Mouse (Mus musculus) forebrain, embryonic 11.5 days (tissue): ENCODE measurements at regions not wholly inside any gene's neighbourhood (a gene's known extent, or its start where the extent isn't known, plus 50 kb on each side); places are given as distances from the start of the nearest gene placed in this dataset.

ENCODE experiments used
- ATAC-seq: fragments of 200-750 bp; cut with Nextera tagmentation; replicated peaks from 2 replicates; pipeline ENCODE4 v1.8.0; 2017; ENCODE audit warnings: moderate TSS enrichment; ENCODE audit not compliant: low FRiP score
- DNase-seq: peaks from one replicate; pipeline ENCODE4 v3.0.0-alpha.2; 2017; ENCODE audit warnings: low spot score
- H3K27ac ChIP-seq: fragments of 300-500 bp; sonication (generic); 2 replicates; pipeline ENCODE4 v1.5.1; 2014; ENCODE audit warnings: low read depth, low read length
- H3K27me3 ChIP-seq: fragments of 300-500 bp; sonication (generic); 2 replicates; pipeline ENCODE4 v1.6.1; 2014; ENCODE audit warnings: mild to moderate bottlenecking, low read length, mixed read lengths; ENCODE audit not compliant: control insufficient read depth, insufficient read depth
- H3K36me3 ChIP-seq: fragments of 300-500 bp; sonication (generic); 2 replicates; pipeline ENCODE4 v1.6.1; 2014; ENCODE audit warnings: mild to moderate bottlenecking, low read length, moderate library complexity, mixed read lengths; ENCODE audit not compliant: control insufficient read depth, insufficient read depth
- H3K4me1 ChIP-seq: fragments of 300-500 bp; sonication (generic); replicated peaks from 2 replicates; pipeline ENCODE4 v1.6.1; 2014; ENCODE audit warnings: low read length, mixed read lengths; ENCODE audit not compliant: control insufficient read depth, insufficient read depth
- H3K4me2 ChIP-seq: fragments of 300-500 bp; sonication (generic); 2 replicates; pipeline ENCODE4 v1.6.1; 2014; ENCODE audit warnings: low read depth, mild to moderate bottlenecking, low read length, moderate library complexity, mixed read lengths; ENCODE audit not compliant: severe bottlenecking
- H3K4me3 ChIP-seq: fragments of 300-500 bp; sonication (generic); 2 replicates; pipeline ENCODE4 v1.5.1; 2014; ENCODE audit warnings: low read depth, low read length
- H3K9ac ChIP-seq: fragments of 300-500 bp; sonication (generic); 2 replicates; pipeline ENCODE4 v1.6.1; 2014; ENCODE audit warnings: low read length
- H3K9me3 ChIP-seq: fragments of 300-500 bp; sonication (generic); 2 replicates; pipeline ENCODE4 v1.6.1; 2016; ENCODE audit warnings: low read length, mixed read lengths; ENCODE audit not compliant: control insufficient read depth
- WGBS: fragments of 180-500 bp; shearing (Covaris S2); extraction: QIAGEN DNeasy Blood & Tissue Kit; methylation state at CpG from one replicate; pipeline ENCODE4 v1.1.7; 2014; 5-methylcytosine and 5-hydroxymethylcytosine counted together

DNA sequence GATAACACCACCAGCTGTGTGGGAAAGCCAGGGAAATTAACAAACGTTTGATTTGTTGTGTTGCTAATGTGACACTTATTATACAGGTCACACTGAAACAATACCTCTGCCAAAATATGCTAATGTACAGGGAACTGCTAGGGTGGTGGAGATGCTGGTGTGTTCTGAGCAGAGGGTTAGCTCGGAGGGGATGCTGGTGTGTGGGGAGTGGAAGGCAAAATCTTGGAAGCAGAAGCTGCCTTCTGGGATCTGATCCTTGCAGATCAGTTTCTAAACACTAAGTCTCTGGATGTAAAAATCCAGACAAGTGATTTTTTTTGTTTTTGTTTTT is 160.2 kb downstream of the Tex29 start:
- no peak overlapping the region for H3K27ac ChIP-seq
- peaks cover 10% of the 10 kb centered on the region for H3K27me3 ChIP-seq
- WGBS: 12% methylated on average over 2 of the region's 2 CpGs
- no peaks in the 10 kb centered on the region for H3K36me3 ChIP-seq
- DNase-seq (no peak), ATAC-seq (peak; percentile 67; the same call in 1 of the 2 replicates)
- no peak overlapping the region for H3K9ac ChIP-seq
- H3K4me3 ChIP-seq: no peak overlapping the region
- H3K9me3 ChIP-seq: no peaks in the 10 kb centered on the region
- no peak overlapping the region for H3K4me2 ChIP-seq
- H3K4me1 ChIP-seq: peaks cover 15% of the 10 kb centered on the region

GRCm38 (mm10) chr8:12004241-12004640 is 164.0 kb downstream of the Tex29 start:
- H3K9me3 ChIP-seq: no peaks in the 10 kb centered on the region
- ATAC-seq (no peak), DNase-seq (no peak)
- no peak overlapping the region for H3K4me2 ChIP-seq
- H3K9ac ChIP-seq: no peak overlapping the region
- peaks cover 4% of the 10 kb centered on the region for H3K27me3 ChIP-seq
- no peak overlapping the region for H3K4me3 ChIP-seq
- H3K36me3 ChIP-seq: no peaks in the 10 kb centered on the region
- peaks cover 15% of the 10 kb centered on the region for H3K4me1 ChIP-seq
- H3K27ac ChIP-seq: no peak overlapping the region
- WGBS: 81% methylated on average over 7 of the region's 7 CpGs

- no peak overlapping the region for H3K4me3 ChIP-seq
- 92% methylated on average over 3 of the region's 3 CpGs for WGBS
- H3K9ac ChIP-seq: no peak overlapping the region
- no peak overlapping the region for H3K27ac ChIP-seq
- no peaks in the 10 kb centered on the region for H3K4me1 ChIP-seq
- no peaks in the 10 kb centered on the region for H3K36me3 ChIP-seq
- ATAC-seq: no peak
- H3K27me3 ChIP-seq: no peaks in the 10 kb centered on the region
- no peak for DNase-seq
- H3K9me3 ChIP-seq: no peaks in the 10 kb centered on the region
- no peak overlapping the region for H3K4me2 ChIP-seq
Measured at GRCm38 (mm10) chr8:12012769-12013168, 172.5 kb downstream of the Tex29 start.

- WGBS: 90% methylated on average over 7 of the region's 7 CpGs
- H3K9ac ChIP-seq: no peak overlapping the region
- no peaks in the 10 kb centered on the region for H3K36me3 ChIP-seq
- ATAC-seq (no peak), DNase-seq (no peak)
- no peak overlapping the region for H3K4me3 ChIP-seq
- H3K27me3 ChIP-seq: no peaks in the 10 kb centered on the region
- H3K9me3 ChIP-seq: no peaks in the 10 kb centered on the region
- no peak overlapping the region for H3K4me2 ChIP-seq
- H3K27ac ChIP-seq: no peak overlapping the region
- H3K4me1 ChIP-seq: no peaks in the 10 kb centered on the region
Measured at GRCm38 (mm10) chr8:12017750-12018149, 177.5 kb downstream of the Tex29 start.

GRCm38 (mm10) chr8:12019272-12019671 is 179.0 kb downstream of the Tex29 start:
- no peaks in the 10 kb centered on the region for H3K27me3 ChIP-seq
- H3K4me2 ChIP-seq: no peak overlapping the region
- H3K4me1 ChIP-seq: no peaks in the 10 kb centered on the region
- H3K36me3 ChIP-seq: no peaks in the 10 kb centered on the region
- no peak overlapping the region for H3K27ac ChIP-seq
- WGBS: 93% methylated on average over 9 of the region's 9 CpGs
- no peak for DNase-seq
- ATAC-seq: no peak
- H3K9ac ChIP-seq: no peak overlapping the region
- H3K4me3 ChIP-seq: no peak overlapping the region
- no peaks in the 10 kb centered on the region for H3K9me3 ChIP-seq

DNA sequence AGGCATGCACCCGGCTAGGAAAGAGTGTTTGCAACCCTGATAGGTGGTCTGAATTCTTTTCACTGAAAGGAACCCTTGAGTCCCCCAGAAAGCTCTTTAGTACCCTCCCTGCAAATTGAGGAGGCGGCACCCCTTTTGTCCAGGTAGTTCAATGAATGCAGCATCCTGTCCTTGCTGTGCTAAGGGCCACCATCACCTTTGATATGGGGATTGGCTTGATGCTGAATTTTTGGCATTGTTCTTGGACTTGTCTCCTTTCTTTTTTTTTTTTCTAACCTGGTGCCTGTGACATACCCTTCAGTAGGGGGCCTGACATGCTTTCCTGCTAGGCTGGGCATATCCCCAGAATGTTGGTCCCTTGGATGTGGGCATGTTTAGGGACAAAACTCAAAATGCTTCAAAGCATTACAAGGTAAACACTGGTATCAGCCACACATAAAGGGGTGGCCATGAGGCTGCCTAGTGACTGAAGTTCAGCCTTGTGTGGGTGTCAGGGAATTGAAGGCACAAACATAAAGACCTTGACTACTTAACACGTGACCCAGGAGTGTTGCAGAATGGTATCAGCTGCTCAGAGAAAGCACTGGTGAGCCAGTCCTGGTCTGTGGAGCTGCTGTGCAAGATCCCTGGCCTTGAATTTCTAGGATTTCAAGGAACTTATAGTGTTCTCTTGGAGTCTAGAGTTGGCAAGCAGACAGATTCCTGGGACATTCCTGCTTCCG is 183.6 kb downstream of the Tex29 start:
- no peak overlapping the region for H3K4me3 ChIP-seq
- H3K27ac ChIP-seq: no peak overlapping the region
- ATAC-seq (no peak), DNase-seq (no peak)
- WGBS: 77% methylated on average over 4 of the region's 4 CpGs
- H3K9me3 ChIP-seq: no peaks in the 10 kb centered on the region
- no peaks in the 10 kb centered on the region for H3K36me3 ChIP-seq
- H3K4me1 ChIP-seq: no peaks in the 10 kb centered on the region
- no peak overlapping the region for H3K4me2 ChIP-seq
- H3K27me3 ChIP-seq: no peaks in the 10 kb centered on the region
- H3K9ac ChIP-seq: no peak overlapping the region

GRCm38 (mm10) chr8:12030363-12031116 is 190.3 kb downstream of the Tex29 start:
- DNase-seq (no peak), ATAC-seq (no peak)
- no peak overlapping the region for H3K4me2 ChIP-seq
- no peaks in the 10 kb centered on the region for H3K36me3 ChIP-seq
- no peak overlapping the region for H3K27ac ChIP-seq
- no peaks in the 10 kb centered on the region for H3K27me3 ChIP-seq
- H3K4me1 ChIP-seq: peaks cover 2% of the 10 kb centered on the region; the same call in 1 of the 2 replicates
- 83% methylated on average over 22 of the region's 22 CpGs for WGBS
- no peaks in the 10 kb centered on the region for H3K9me3 ChIP-seq
- no peak overlapping the region for H3K4me3 ChIP-seq
- no peak overlapping the region for H3K9ac ChIP-seq

DNA sequence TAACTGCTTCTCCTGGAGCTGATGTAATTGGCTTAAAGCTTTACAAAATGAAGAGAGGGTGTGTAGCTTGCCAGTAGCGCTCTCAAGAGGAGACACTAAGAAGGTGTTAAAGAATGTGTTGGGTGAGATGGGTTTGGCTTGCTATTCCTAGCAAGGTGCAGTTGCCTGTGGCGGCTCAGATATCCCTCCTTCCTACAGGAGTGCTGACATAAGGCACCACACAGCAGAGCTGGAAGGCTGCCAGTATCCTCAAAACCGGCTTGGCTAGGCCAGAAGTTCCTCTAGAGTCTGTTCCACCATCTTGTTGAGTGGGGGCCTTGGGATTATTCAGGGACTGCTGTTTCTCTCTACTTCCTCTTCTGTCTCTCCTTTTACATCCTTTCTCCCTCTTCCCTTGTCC is 191.5 kb downstream of the Tex29 start:
- no peak for ATAC-seq

GRCm38 (mm10) chr8:12032386-12032785 is 192.1 kb downstream of the Tex29 start:
- Histone ChIP-seq H3K9me3 (no peaks in the 10 kb centered on the region), H3K9ac (no peak overlapping the region), H3K36me3 (no peaks in the 10 kb centered on the region), H3K4me2 (no peak overlapping the region), H3K27ac (no peak overlapping the region), H3K27me3 (no peaks in the 10 kb centered on the region), H3K4me1 (peaks cover 2% of the 10 kb centered on the region; the same call in 1 of the 2 replicates), H3K4me3 (no peak overlapping the region)
- ATAC-seq (no peak), DNase-seq (no peak)
- WGBS: 96% methylated on average over 3 of the region's 3 CpGs

More for the DNA sequence above, 191.5 kb downstream of the Tex29 start:
- H3K27me3 ChIP-seq: no peaks in the 10 kb centered on the region
- no peaks in the 10 kb centered on the region for H3K36me3 ChIP-seq
- H3K4me1 ChIP-seq: peaks cover 2% of the 10 kb centered on the region; the same call in 1 of the 2 replicates
- H3K4me2 ChIP-seq: no peak overlapping the region
- H3K9ac ChIP-seq: no peak overlapping the region
- DNase-seq: no peak
- H3K27ac ChIP-seq: no peak overlapping the region
- H3K9me3 ChIP-seq: no peaks in the 10 kb centered on the region
- H3K4me3 ChIP-seq: no peak overlapping the region
- WGBS: 87% methylated on average over 3 of the region's 3 CpGs
